Mouse (Mus musculus) MEL (cell line): ENCODE measurements around the gene C330021F23Rik. TPM values are rescaled to one million over a fixed set of nuclear protein-coding genes. Genes with fewer than 3 reads are reported as not detected.

Experiments
- DNase-seq: peaks from one replicate; pipeline ENCODE4 v3.0.0; 2011; ENCODE audit warnings: low read depth, low spot score
- H3K27ac ChIP-seq: 2 replicates; pipeline ENCODE4 v1.5.1; 2012; ENCODE audit warnings: low read depth, mild to moderate bottlenecking, control low read depth, low read length, moderate library complexity; ENCODE audit not compliant: control insufficient read depth
- H3K27me3 ChIP-seq, 2 experiments: fragments of 150-350 bp in 1 of 2; sonication (generic) in 1 of 2; 2 replicates each; pipeline ENCODE4 v1.6.1; 2012; ENCODE audit warnings: low read length in 2 of 2, mild to moderate bottlenecking in 2 of 2, improper control_type of control experiment in 1 of 2, moderate library complexity in 1 of 2; ENCODE audit not compliant: insufficient read depth in 2 of 2, control insufficient read depth in 1 of 2
- H3K36me3 ChIP-seq, 2 experiments: 2 replicates each; pipeline ENCODE4 v1.6.1; 2012 to 2014; ENCODE audit warnings: low read length in 2 of 2, improper control_type of control experiment in 1 of 2, inconsistent platforms in 1 of 2, mild to moderate bottlenecking in 1 of 2; ENCODE audit not compliant: insufficient read depth in 2 of 2, control insufficient read depth in 1 of 2
- H3K4me1 ChIP-seq, 2 experiments: fragments of 150-350 bp in 1 of 2; sonication (generic) in 1 of 2; 2 replicates each; pipeline ENCODE4 v1.6.1; 2012; ENCODE audit warnings: low read length in 2 of 2, improper control_type of control experiment in 1 of 2, mild to moderate bottlenecking in 1 of 2; ENCODE audit not compliant: insufficient read depth in 2 of 2, control insufficient read depth in 1 of 2
- H3K4me3 ChIP-seq, 2 experiments: fragments of 150-350 bp in 1 of 2; sonication (generic) in 1 of 2; 2 replicates each; pipeline ENCODE4 v1.5.1; 2012; ENCODE audit warnings: low read depth in 2 of 2, low read length in 2 of 2, mild to moderate bottlenecking in 2 of 2, moderate library complexity in 2 of 2, control low read depth in 1 of 2, improper control_type of control experiment in 1 of 2; ENCODE audit not compliant: control insufficient read depth in 1 of 2, insufficient read depth in 1 of 2
- H3K79me2 ChIP-seq: 2 replicates; pipeline ENCODE4 v1.6.1; 2012; ENCODE audit warnings: mild to moderate bottlenecking, low read length, moderate library complexity; ENCODE audit not compliant: control insufficient read depth, poor library complexity, insufficient read depth
- H3K9ac ChIP-seq: 2 replicates; pipeline ENCODE4 v1.6.1; 2012; ENCODE audit warnings: low read depth, mild to moderate bottlenecking, control low read depth, low read length, moderate library complexity; ENCODE audit not compliant: control insufficient read depth, poor library complexity, severe bottlenecking
- H3K9me3 ChIP-seq: fragments of 150-350 bp; sonication (generic); replicated peaks from 2 replicates; pipeline ENCODE4 v1.6.1; 2012; ENCODE audit warnings: mild to moderate bottlenecking, low read length, improper control_type of control experiment, moderate library complexity; ENCODE audit not compliant: insufficient read depth
- CHD2 ChIP-seq: IDR thresholded peaks from 2 replicates; pipeline ENCODE4 v1.6.1; 2011; ENCODE audit warnings: low read length, improper control_type of control experiment
- CTCF ChIP-seq, 3 experiments: IDR thresholded peaks in 2 of 3; conservative IDR thresholded peaks in 1 of 3; 2 replicates each; pipeline ENCODE4 v1.5.1; 2011 to 2012; ENCODE audit warnings: low read length in 3 of 3, low read depth in 2 of 3, mild to moderate bottlenecking in 2 of 3, improper control_type of control experiment in 1 of 3, inconsistent platforms in 1 of 3, mixed read lengths in 1 of 3, moderate library complexity in 1 of 3; ENCODE audit not compliant: control insufficient read depth in 1 of 3, insufficient read depth in 1 of 3, poor library complexity in 1 of 3, severe bottlenecking in 1 of 3
- E2F4 ChIP-seq: IDR thresholded peaks from 2 replicates; pipeline ENCODE4 v1.6.1; 2011; ENCODE audit warnings: low read depth, low read length, improper control_type of control experiment, borderline replicate concordance
- ELF1 ChIP-seq: IDR thresholded peaks from 2 replicates; pipeline ENCODE4 v1.6.1; 2014; ENCODE audit warnings: low read depth, mild to moderate bottlenecking, inconsistent platforms, low read length, improper control_type of control experiment, moderate library complexity
- EP300 ChIP-seq, 2 experiments: IDR thresholded peaks; 2 replicates each; pipeline ENCODE4 v1.6.1; 2011; ENCODE audit warnings: improper control_type of control experiment in 2 of 2, low read length in 2 of 2, low read depth in 1 of 2, mild to moderate bottlenecking in 1 of 2
- ETS1 ChIP-seq: IDR thresholded peaks from 2 replicates; pipeline ENCODE4 v1.6.1; 2012; ENCODE audit warnings: low read depth, mild to moderate bottlenecking, inconsistent platforms, low read length, improper control_type of control experiment, moderate library complexity
- HCFC1 ChIP-seq: IDR thresholded peaks from 2 replicates; pipeline ENCODE4 v1.6.1; 2012; ENCODE audit warnings: low read depth, mild to moderate bottlenecking, inconsistent platforms, low read length, improper control_type of control experiment, moderate library complexity
- JUND ChIP-seq: IDR thresholded peaks from 2 replicates; pipeline ENCODE4 v1.6.1; 2011; ENCODE audit warnings: low read depth, mild to moderate bottlenecking, improper control_type of control experiment, low read length
- KAT2A ChIP-seq: conservative IDR thresholded peaks from 2 replicates; pipeline ENCODE4 v1.6.1; 2012; ENCODE audit warnings: low read depth, low read length, improper control_type of control experiment, inconsistent platforms
- MAFK ChIP-seq: IDR thresholded peaks from 2 replicates; pipeline ENCODE4 v1.6.1; 2011; ENCODE audit warnings: low read depth, mild to moderate bottlenecking, low read length, improper control_type of control experiment, borderline replicate concordance
- MAX ChIP-seq: IDR thresholded peaks from 2 replicates; pipeline ENCODE4 v1.6.1; 2011; ENCODE audit warnings: low read length, improper control_type of control experiment
- MAZ ChIP-seq: IDR thresholded peaks from 2 replicates; pipeline ENCODE4 v1.6.1; 2012; ENCODE audit warnings: low read depth, mild to moderate bottlenecking, inconsistent platforms, low read length, improper control_type of control experiment
- MYB ChIP-seq: IDR thresholded peaks from 2 replicates; pipeline ENCODE4 v1.6.1; 2011; ENCODE audit warnings: mild to moderate bottlenecking, low read depth, low read length, improper control_type of control experiment
- MYC ChIP-seq: IDR thresholded peaks from 2 replicates; pipeline ENCODE4 v1.6.1; 2011; ENCODE audit warnings: low read depth, mild to moderate bottlenecking, low read length, improper control_type of control experiment, moderate library complexity
- SIN3A ChIP-seq: IDR thresholded peaks from 2 replicates; pipeline ENCODE4 v1.6.1; 2012; ENCODE audit warnings: low read length, improper control_type of control experiment, inconsistent platforms
- TBP ChIP-seq: IDR thresholded peaks from 2 replicates; pipeline ENCODE4 v1.8.0; 2011; ENCODE audit warnings: low read depth, low read length, improper control_type of control experiment
- UBTF ChIP-seq: IDR thresholded peaks from 2 replicates; pipeline ENCODE4 v1.6.1; 2012; ENCODE audit warnings: low read depth, mild to moderate bottlenecking, inconsistent platforms, low read length, improper control_type of control experiment, moderate library complexity, borderline replicate concordance; ENCODE audit not compliant: insufficient read depth
- USF1 ChIP-seq: IDR thresholded peaks from 2 replicates; pipeline ENCODE4 v1.6.1; 2014; ENCODE audit warnings: low read depth, mild to moderate bottlenecking, inconsistent platforms, low read length, improper control_type of control experiment, moderate library complexity
- USF2 ChIP-seq, 2 experiments: IDR thresholded peaks; 2 replicates each; pipeline ENCODE4 v1.6.1; 2011 to 2012; ENCODE audit warnings: improper control_type of control experiment in 2 of 2, low read length in 2 of 2, borderline replicate concordance in 1 of 2, inconsistent platforms in 1 of 2, low read depth in 1 of 2, mild to moderate bottlenecking in 1 of 2; ENCODE audit not compliant: insufficient read depth in 1 of 2
- ZKSCAN1 ChIP-seq: IDR thresholded peaks from 2 replicates; pipeline ENCODE4 v1.6.1; 2012; ENCODE audit warnings: low read depth, mild to moderate bottlenecking, inconsistent platforms, low read length, improper control_type of control experiment, moderate library complexity
- polyA plus RNA-seq, 2 experiments: library from polyadenylated mRNA; stranded (reverse) in 1 of 2; unstranded in 1 of 2; fragments of >175 nt in 1 of 2; fragments of >200 nt in 1 of 2; gene quantifications; 2 replicates each; pipeline versions ENCODE4 v1.2.1 to v1.2.4; 2012; ENCODE audit warnings: low replicate concordance in 2 of 2, low read depth in 1 of 2; ENCODE audit not compliant: insufficient read length in 2 of 2, insufficient read depth in 1 of 2, missing spikeins in 1 of 2
- total RNA-seq: library from RNA; depleted of rRNA; stranded (reverse); fragments of 300-350 nt; gene quantifications from 2 replicates; pipeline ENCODE4 v1.2.3, GENCODE M21; 2012

C330021F23Rik gene
- total and polyA plus RNA-seq, 3 experiments, result 0.53 to 1.2 TPM; not detected in 1

DNA sequence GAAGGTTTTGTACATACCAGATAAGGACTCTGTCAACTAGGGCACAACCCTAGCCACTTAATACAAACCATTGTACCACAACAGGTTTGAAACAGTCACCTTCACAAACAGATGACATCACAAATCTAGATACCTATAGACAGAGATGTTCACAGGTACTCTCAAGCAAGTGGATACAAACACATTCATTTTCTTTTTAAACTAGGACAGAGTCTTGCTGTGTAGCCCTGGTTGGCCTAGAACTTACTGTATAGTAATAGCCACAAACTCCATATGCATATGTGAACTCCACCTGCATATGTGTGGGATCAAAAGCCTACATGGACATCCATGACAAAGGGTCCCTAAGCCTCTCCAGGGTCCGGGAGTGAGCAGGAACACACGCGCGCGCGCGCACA is 19.2 kb downstream of the C330021F23Rik start, which contains the start of gene Camsap3:
TSS of gene Camsap3 (plus strand) at position 301 of the 398 bp plus-strand sequence.
- no peak for TF ChIP-seq CTCF (IDR thresholded peaks at IDR 0.05 in 2 of 3, conservative IDR thresholded peaks at IDR 0.05 in 1 of 3; ENCODE audit: control insufficient read depth in 1 of 3, insufficient read depth in 1 of 3, low read depth in 2 of 3, low read length in 3 of 3, poor library complexity in 1 of 3, severe bottlenecking in 1 of 3)
- TF ChIP-seq ZKSCAN1, result no peak
- TF ChIP-seq USF2 (IDR thresholded peaks at IDR 0.05; ENCODE audit: borderline replicate concordance in 1 of 2, insufficient read depth in 1 of 2, low read depth in 1 of 2, low read length in 2 of 2), result no peak
- TF ChIP-seq USF1, result no peak
- TF ChIP-seq SIN3A, result no peak
- no peak for TF ChIP-seq E2F4
- TF ChIP-seq MAFK, result no peak
- TF ChIP-seq UBTF, result no peak
- no peak for TF ChIP-seq MAZ
- no peak for TF ChIP-seq MYC
- no peak for TF ChIP-seq HCFC1
- no peak for TF ChIP-seq ELF1
- no peak for TF ChIP-seq MYB
- no peak for TF ChIP-seq EP300 (IDR thresholded peaks at IDR 0.05; ENCODE audit: low read depth in 1 of 2, low read length in 2 of 2)
- no peak for TF ChIP-seq ETS1
- no peak for TF ChIP-seq KAT2A
- no peak for TF ChIP-seq MAX
- TF ChIP-seq JUND, result no peak
- TF ChIP-seq CHD2, result no peak
- TF ChIP-seq TBP, result no peak
- Histone ChIP-seq H3K9ac (peak within 1 kb of the TSS; percentile 60), H3K4me3 (peak within 1 kb of the TSS; percentile 55 to 80), H3K9me3 (no peaks in the 10 kb centered on the region), H3K27ac (no peak within 1 kb of the TSS), H3K79me2 (no peaks in the 10 kb centered on the region), H3K36me3 (peaks cover 0 to 6% of the 10 kb centered on the region in 2 experiments; a peak in 2 of 4 replicates), H3K4me1 (peaks cover 6% of the 10 kb centered on the region in 2 experiments; a peak in 3 of 4 replicates), H3K27me3 (no peaks in the 10 kb centered on the region; a peak in 1 of 4 replicates)
- DNase-seq, result no peak
